Mouse (Mus musculus): Measurements from ENCODE around the gene Ankrd10. TPM values are rescaled to one million over a fixed set of nuclear protein-coding genes. Genes with fewer than 3 reads are reported as not detected.
"Not testable (repeated sequence)": the region's sequence is repeated elsewhere in the genome, so short reads cannot be mapped to it uniquely, and the experiment has no call there.

The Ankrd10 gene
- total RNA-seq (2021) = 10 to 100 TPM; 19.6 to 19.8 TPM
- long read RNA-seq, experiment 1, transcript Ankrd10-201 (6 exons, 2,285 nt) = major isoform, 6 of 16 reads
- long read RNA-seq, experiment 1, partial matches to known transcripts = 0 of 16 reads
- long read RNA-seq, experiment 1, other reads (novel, unspliced or antisense) = 7 of 16 reads
- long read RNA-seq, experiment 2, partial matches to known transcripts = 0 of 6 reads
- long read RNA-seq, experiment 2, other reads (novel, unspliced or antisense) = 4 of 6 reads

DNA sequence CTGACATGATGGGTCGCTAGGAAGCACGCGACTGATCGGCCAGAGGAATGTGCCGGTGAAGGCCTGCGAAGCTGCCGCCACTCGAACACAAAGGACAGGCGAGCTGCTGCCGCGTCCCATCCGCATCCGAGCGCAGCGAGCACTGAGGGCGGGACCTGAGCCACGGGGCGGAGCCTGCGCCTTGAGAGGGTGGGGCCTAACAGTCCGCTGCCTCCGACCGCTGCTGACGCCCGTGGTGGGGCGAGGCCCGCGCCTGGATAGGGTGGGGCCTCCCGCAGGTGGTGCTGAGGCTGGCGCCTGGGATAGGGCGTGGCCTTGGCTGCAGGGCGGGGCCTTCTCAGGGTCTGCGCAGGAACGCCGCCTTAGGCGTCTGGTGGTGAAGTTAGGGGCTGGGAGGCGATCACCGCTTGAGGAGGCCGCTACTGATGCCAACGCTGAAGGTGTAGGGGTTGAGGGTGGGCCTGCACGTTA is at the start of gene Ankrd10:
TSS of gene Ankrd10 (minus strand) at position 147 of the 471 bp plus-strand sequence.
- peak; percentile 97 to 98 for DNase-seq

GRCm38 (mm10) chr8:11684558-11684957 is 49.0 kb upstream of the Ankrd10 start:
- DNase-seq = no peak

- DNase-seq = no peak
These were observed 32.8 kb upstream of the Ankrd10 start for GRCm38 (mm10) chr8:11668308-11668707.

GRCm38 (mm10) chr8:11666023-11666716 is 30.6 kb upstream of the Ankrd10 start:
- DNase-seq = not testable (repeated sequence)

DNA sequence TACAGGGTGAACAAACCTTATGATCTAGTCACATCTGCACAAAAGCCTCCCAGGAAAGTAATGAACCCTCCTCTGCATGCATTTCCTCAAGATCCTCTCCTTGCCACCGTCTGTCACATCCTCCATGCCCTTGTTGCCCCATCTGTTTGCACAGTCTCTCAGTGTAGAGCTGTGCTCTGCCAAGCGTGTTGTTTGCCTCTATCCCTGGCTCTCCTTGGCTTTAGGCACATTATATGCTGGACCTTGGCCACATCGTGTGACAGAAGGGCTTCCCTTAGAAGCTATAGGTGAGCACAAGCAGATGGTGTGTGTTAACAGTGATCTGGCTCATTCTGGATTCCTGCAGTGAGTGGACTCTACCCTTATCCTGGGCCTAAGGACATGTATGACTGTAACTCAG is 26.4 kb upstream of the Ankrd10 start:
- no peak for DNase-seq

DNA sequence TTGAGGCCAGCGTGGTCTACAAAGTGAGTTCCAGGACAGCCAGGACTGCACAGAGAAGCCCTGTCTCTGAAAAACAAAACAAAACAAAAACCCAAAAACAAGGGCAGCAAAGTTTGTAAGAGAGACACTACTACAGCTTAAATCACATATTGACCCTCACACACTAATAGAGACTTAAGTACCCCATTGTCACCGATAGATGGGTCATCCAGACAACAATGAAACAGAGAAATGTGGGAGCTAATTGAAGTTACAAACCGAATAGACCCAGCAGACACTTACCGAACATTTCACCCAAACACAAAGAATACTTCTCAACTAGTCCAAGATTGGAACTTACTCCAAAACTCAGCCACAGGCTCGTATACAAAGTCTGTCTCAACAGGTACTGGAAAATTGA is 14.5 kb upstream of the Ankrd10 start:
- DNase-seq = no peak

DNA sequence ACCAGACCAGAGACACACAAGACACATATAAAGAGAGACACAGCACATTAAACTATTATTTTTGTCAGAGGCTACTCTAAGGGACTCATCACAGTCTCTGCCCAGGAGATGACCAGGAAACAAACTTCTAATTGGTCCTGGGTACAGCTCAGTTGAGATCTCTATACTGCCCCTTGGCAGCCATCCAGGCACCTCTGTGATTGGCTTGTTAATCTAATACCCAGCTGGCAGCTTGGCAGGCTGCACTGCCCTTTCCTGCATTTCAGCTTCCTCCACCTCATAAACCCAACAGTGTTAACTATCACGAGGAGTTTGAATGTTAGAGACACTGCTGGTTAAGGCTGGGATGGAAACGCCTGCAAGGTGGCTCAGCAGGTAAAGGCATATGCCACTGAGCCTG is 7.6 kb upstream of the Ankrd10 start:
- no peak for DNase-seq

GRCm38 (mm10) chr8:11640606-11641005 is 5.0 kb upstream of the Ankrd10 start:
- DNase-seq = no peak

- DNase-seq = no peak
These were observed 2.0 kb upstream of the Ankrd10 start for GRCm38 (mm10) chr8:11637531-11637930.

- DNase-seq = peak; percentile 91 to 94
These were observed 934 bp upstream of the Ankrd10 start for GRCm38 (mm10) chr8:11636324-11637057.

DNA sequence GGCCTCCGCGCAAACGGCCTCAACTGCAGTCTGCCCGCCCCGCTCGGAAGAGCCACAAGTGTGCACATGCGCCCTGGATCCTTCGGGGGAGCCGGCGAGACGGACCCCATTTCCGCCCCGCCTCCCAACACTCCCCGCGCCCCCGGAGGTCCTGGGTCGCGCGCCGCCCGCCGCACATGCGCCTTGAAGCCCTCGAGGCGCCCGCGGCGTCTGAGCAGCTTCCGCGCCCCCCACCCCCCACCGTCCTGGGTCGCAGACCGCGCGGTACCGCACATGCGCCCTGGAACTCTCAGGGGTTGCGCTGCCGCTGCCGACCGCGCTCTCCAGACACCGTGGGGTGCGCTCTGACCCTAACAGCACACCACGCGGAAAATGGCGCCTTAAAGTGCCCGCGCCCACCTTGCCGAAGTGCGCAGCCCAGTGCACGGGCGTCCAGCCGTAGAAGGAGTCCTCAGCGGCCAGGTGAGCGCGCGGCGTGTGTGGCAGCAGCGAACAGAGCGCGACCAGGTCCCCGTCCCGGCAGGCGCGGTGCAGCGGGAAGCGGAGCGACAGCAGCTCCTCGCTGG is 462 bp downstream of the Ankrd10 start:
- peak; percentile 90 to 92 for DNase-seq

DNA sequence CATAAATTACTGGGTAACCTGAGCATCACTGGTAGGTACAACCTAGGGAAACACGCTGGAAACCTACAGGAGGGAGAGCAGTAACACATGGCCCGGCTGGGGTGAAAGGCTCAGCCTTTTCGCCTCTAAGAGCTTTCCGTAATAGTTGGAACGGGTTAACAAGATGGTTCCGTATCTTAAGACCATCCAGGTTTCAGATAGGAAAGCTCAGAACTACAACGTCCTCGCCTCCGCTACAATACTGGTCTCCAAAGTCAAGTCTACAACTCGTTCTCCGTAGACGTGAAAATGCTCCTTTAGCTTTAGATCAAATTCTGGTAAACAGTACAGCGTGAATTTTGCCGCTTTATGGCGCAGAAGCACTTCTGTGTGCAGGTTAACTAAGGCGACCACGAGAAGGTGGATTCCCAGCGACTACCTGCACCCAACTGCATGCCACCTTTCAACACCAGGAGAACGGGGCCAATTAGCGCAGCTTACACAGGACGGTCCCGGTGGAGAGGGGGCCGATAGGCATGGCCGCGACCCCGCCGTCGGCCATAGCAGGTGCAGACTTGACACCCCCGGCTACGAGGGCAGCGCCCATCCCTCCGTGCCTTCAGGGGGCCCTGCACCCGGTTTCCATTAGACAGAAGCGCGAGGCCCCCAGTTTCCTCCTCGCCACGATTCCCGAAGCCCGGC is 1.1 kb downstream of the Ankrd10 start:
- no peak for DNase-seq

DNA sequence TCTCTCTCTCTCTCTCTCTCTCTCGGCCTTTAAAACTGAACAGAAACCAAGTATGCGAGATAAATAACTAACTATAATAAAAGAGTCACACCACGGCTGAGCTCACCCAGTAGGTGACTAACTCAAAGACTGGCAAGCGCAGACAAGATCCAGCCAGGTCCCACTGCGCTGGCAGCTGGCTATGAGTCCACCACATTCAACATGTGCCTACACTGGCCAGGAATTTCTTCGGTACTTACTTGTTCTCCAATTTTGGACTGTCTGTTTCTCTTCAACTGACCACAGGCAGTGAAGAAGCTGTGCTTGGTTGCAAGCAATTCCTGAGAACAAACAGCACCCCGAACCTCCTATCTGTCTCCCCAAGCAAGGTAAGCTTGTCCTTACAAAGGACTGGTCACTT is 2.1 kb downstream of the Ankrd10 start:
- peak; percentile 45 to 49 for DNase-seq

GRCm38 (mm10) chr8:11632406-11632805 is 3.2 kb downstream of the Ankrd10 start:
- peak; percentile 75 to 82 for DNase-seq

- no peak for DNase-seq
These were observed 6.4 kb downstream of the Ankrd10 start for GRCm38 (mm10) chr8:11629206-11629605.

- DNase-seq = peak in 1 of 2 experiments; percentile 30
These were observed 6.9 kb downstream of the Ankrd10 start for GRCm38 (mm10) chr8:11628506-11629132.

- DNase-seq = no peak
These were observed 7.8 kb downstream of the Ankrd10 start for GRCm38 (mm10) chr8:11627717-11628116.

DNA sequence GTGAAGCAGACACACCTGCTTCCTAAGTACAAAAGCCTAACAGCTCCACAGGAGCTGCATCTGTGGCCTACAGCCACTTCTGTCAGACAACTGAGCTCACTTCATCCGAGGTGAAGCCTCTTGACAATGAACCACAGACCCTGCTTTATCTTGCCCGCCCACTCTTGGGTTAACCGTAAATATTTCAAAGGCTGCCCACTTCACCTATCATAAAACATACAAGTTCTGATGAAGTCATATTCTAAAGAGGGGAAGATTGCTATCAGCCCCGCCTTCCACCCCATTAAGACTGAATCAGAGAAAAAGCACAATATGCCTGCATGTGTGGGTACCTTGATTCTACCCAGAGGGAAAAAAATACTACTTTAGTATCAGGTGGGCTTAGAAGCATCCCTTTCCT is 10.5 kb downstream of the Ankrd10 start:
- no peak for DNase-seq

DNA sequence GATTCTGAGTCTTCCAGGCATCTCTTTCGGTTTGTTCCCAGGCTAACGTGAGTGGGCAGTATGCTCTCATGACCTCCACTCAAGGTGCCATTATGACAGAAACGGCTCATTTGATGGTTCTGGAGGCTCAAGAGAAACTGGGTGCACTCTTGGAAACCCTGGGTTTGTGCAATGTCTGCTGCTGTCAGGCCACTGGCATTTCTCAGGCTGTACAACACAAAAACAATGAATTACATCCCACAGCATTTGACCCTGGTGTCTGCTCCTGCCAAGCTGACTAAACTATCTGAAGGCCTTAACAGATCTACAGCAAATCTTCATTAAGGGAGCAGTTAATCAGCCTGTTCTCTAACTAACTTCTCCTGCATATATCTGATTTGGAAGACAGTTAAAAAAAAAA is 16.5 kb downstream of the Ankrd10 start:
- no peak for DNase-seq

DNA sequence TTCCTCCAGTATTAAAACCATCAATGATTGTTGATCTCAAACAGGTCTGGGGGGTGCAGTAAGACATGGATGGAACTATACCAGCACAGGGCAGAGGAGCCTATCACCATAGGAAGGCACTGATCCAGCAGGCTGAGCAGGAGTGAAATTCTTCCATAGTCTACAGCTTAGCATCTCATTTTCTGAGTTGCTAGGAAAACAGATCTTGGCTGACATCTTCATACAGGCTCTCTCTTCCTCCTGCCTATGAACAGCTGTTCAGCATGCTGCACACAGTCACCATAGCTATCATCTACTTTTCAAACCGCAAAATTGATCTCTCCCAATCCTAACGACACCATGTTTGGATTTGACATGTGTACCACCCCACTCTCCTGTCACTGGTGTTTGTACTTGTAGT is 17.5 kb downstream of the Ankrd10 start:
- no peak for DNase-seq

DNA sequence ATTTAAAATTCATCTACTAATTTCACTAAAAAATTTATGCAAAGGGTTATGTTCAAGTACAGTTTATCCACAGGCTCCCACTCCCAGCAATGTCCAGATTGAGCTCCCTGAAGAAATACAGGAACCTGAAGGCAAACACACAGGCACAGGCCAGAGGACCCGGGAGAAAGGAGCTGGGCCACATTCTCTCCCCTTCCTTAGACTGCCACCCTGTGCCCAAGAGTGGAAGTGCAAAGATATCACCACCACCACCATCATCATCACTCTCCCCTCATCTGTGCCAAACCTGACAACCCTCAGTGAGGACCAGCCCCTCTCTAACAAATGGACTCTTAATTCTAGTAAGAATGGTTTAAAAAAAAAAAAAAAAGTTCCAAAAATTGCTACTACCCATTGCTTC is 19.3 kb downstream of the Ankrd10 start:
- peak; percentile 24 to 74 for DNase-seq
